Mouse (Mus musculus): Measurements from ENCODE around the gene Galnt2. TPM values are rescaled to one million over a fixed set of nuclear protein-coding genes. Genes with fewer than 3 reads are reported as not detected.

Gene Galnt2
- total RNA-seq, 2 experiments from 2014 or later = 32.5 to 35.6 TPM

- DNase-seq = no peak
- intact Hi-C loops (cut with DNase I) = no loop called here
Measured at GRCm38 (mm10) chr8:124265798-124266197, 34.6 kb downstream of the Galnt2 start.

DNA sequence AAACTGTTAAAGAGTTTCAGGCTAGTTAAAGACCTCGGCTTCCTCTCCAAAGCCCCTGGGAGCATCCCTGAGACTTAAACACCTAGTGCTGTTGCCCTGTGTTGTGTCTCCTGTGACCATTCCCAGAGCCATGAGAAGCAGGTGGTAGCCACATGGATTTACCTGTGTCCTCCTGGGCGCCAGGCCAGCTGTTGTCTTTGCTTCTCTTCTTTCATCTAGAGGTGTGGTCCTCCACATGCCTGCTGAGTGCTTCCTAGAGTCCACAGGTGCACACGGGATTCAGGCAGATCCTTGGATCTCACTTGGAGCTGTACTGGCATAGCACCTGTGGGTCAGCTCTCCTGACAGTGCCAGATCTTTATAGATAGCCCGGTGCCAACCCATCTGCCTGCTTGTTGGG is 36.0 kb downstream of the Galnt2 start:
- no peak for DNase-seq
- intact Hi-C loops (cut with DNase I) = no loop called here

DNA sequence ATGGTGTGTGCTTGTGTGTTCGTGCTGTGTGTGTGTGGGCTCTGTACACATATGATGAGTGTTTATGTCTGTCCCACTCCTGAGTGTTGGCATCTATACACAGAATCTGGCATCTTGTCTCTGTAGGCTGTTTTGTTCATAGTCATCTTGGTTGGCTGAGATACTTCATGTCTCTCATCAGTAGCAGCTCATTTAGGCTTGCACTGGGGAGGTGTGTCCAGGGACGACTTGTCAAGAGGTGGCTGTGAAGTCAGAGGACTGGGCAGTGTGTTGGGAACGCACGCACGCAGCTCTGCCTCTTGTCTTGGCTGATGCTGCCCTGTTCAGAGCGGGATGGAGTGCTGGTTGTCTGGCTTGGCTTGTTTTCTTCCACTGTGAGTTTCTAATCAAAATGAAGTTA is 39.3 kb downstream of the Galnt2 start:
- DNase-seq = no peak
- intact Hi-C loops (cut with DNase I) = no loop called here

- intact Hi-C loops (cut with DNase I) = no loop called here
Measured at GRCm38 (mm10) chr8:124270904-124271303, 39.7 kb downstream of the Galnt2 start.

DNA sequence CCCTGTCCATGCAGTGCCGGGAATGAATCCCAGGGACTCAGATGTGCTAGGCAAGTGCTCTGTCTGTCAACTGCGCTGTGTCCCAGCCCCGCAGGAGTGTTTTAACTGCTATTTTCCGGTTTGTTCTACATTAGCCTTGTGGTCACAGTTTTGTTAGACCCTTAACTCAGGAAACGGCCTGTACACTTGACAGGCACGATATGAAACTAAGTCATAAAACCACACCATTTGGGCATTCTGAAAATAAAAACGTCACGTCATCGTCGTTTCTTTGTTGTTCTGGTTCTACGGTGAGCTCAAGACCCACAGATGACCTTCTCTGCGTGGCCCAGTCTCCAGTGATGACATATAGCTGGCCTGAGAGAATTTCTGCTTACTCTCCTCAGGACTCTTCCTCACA is 40.3 kb downstream of the Galnt2 start:
- DNase-seq = no peak

More at GRCm38 (mm10) chr8:124270904-124271303, 39.7 kb downstream of the Galnt2 start:
- DNase-seq = no peak

GRCm38 (mm10) chr8:124272792-124273191 is 41.6 kb downstream of the Galnt2 start:
- DNase-seq = no peak
- intact Hi-C loops (cut with DNase I) = no loop called here

More for the DNA sequence above, 40.3 kb downstream of the Galnt2 start:
- intact Hi-C loops (cut with DNase I) = no loop called here

GRCm38 (mm10) chr8:124273606-124274218 is 42.5 kb downstream of the Galnt2 start:
- intact Hi-C loops (cut with DNase I) = no loop called here
- DNase-seq = no peak

DNA sequence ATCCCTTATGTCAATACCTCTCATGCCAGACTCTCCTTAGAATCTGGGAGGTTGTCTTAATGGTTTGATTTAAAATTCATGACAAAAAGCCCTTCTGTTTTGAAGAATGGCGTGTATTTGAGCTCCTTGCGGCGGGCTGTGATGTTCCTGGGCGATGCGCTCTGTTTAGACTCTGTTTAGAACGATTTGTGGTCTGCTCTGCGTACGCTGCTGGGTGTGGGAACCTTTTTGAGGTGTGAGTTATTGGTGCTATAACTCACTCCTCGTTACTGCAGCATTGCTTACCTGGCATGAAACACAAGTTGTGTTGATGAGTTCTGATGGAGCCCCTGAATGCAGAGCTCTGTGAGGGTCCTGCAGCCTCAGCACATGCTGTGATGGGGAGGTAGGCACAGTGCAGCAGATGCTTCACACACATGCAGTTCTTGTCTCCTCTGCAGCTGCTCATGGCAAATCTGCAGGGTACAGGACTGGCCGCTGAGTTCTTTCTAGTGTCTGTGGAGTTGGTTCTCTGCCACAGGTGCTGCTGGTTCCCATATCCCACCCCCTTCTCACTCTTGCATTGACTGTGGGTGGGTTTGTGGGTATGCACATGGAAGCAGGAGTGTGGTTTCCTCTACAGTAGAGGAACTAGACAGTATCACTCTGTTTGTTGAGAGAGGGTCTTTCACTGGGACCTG is 43.4 kb downstream of the Galnt2 start:
- intact Hi-C loops (cut with DNase I) = no loop called here
- no peak for DNase-seq

DNA sequence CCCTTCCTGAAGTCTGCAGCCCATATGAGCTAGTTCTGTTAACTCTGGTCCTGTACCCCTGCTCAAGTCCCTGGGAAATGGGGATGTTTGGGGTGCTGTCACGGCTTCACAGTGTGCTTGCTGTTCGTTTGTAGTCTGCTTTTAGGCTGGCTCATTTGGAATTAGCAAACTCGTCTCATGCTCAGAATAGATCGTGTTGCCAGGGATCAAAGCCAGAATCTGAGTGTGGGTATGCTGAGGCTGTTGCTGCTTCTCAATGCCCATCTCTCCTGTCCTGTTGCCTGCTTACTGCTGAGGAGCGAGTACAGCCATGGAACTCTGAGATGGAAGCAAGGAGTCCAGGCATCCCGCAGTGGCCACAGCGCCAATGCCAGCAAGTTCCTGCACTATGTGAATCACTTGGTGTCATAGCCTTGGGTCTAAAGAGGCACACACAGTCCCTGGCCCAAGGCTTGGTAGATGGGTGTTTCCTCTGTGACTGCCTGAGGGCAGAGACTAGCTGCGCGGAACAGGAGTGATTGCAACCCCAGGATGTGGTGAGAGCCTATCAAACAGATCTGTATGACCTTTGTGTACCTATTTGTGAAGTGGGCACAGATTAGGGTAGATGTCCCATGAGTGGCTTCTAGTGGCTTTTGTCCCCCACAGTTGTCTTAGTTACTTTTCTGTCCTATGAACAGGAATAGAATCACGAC is 44.3 kb downstream of the Galnt2 start:
- intact Hi-C loops (cut with DNase I) = no loop called here
- no peak for DNase-seq

- DNase-seq = peak; percentile 38 to 56
- intact Hi-C loops (cut with DNase I) = no loop called here
Measured at GRCm38 (mm10) chr8:124277951-124278910, 47.0 kb downstream of the Galnt2 start.

DNA sequence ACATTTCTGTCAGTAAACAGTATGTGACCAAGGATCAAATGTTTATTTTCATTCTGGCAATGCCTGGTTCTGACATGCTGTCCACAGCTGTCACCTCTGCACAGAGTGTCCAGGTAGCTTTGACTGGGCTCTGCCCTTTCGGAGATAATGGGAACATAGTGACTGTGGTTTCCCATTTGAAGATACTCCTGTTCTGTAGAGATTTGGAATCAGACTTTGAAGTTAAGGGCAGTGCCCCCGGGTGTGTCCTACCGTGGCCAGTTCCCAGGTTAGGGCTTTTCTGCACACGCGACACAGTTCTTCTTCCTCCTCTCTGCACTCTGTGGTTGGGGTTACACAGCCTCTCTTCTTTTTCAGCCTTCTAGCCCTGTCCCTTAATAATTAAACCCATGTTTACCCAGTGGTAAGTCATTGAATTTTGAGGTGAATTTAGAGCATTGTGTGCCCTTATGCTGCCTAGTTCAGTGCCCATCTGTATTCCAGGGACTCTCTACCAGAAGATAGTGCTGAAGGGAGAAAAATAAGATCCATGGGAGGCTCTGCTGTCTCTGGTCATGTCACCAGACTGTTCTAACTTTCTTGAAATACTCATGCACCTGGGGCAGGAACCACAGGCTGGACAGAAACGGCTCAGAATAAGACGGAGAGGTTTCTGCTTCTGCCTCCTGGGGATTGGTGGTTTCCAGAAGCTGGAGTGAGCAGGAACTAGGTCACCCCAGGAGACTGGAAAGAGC is 47.9 kb downstream of the Galnt2 start:
- intact Hi-C loops (cut with DNase I) = no loop called here

DNA sequence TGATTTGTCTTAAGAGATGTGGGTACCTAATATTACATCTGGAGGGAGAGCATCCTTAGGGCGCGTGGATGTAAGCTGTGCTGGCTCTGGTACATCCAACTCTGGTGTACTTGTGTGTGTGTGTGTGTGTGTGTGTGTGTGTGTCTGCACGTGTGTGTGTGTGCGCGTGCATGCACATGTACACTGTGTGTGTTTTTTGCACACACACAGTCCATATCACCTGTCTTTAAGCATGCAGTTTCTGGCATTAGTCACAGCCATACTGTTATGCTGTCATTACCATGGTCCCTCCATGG is 48.4 kb downstream of the Galnt2 start:
- DNase-seq = no peak
- intact Hi-C loops (cut with DNase I) = no loop called here

More for the DNA sequence above, 47.9 kb downstream of the Galnt2 start:
- no peak for DNase-seq

GRCm38 (mm10) chr8:124281700-124282541 is 50.7 kb downstream of the Galnt2 start:
- DNase-seq = no peak
- intact Hi-C loops (cut with DNase I) = no loop called here

- intact Hi-C loops (cut with DNase I) = no loop called here
- no peak for DNase-seq
Measured at GRCm38 (mm10) chr8:124282878-124283630, 51.9 kb downstream of the Galnt2 start.

DNA sequence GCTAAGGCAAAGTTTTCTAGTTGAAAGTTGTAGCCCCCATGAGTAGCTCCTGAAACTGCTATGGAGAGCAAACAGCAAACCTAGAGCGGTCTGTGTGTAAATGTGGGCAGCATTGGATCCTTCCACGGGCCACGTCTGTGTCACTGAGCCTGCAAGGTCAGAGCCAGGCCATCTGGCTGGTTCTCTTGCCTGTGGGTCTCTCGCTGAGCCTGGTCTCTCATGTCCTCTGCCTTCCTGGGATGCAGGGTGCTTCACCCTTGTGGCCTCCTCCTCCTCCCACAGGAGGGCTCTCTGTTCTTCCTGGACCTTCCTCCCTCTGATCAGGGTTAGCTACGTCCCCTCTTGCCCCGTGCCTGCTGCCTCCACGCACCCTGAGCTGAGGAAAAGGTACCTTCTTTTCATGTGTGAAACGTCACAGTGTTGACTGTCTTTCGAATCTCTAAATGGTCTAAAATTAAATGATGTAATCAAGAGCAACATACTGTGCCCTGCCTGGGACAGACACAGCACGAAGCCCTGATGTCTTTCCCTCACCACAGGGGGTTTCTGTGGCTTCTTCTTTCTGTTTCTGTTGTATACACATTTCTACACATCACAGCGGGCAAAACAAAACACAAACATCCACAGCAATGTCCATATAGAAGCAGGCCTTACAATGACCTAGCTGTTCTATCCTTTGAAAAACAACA is 52.6 kb downstream of the Galnt2 start:
- intact Hi-C loops (cut with DNase I) = no loop called here
- no peak for DNase-seq

DNA sequence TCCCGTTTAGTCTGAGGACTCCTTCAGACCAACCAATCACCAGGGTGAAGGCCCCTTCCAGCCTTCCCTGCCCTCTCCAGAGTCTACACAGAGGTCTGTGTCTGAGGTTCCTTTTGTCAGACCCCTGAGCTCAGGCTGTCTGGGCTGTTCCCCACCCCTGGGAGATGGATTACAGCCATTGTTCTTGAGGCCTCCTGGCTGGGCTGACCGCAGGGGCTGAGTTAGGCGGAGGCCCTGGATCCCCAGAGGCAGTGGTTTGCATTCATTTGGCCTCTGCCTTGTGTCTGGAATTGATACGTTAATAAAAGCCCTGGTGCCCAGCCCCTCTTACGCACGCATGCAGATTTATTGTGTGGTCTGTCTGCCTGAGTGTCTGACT is 53.1 kb downstream of the Galnt2 start:
- DNase-seq = no peak
- intact Hi-C loops (cut with DNase I) = no loop called here

DNA sequence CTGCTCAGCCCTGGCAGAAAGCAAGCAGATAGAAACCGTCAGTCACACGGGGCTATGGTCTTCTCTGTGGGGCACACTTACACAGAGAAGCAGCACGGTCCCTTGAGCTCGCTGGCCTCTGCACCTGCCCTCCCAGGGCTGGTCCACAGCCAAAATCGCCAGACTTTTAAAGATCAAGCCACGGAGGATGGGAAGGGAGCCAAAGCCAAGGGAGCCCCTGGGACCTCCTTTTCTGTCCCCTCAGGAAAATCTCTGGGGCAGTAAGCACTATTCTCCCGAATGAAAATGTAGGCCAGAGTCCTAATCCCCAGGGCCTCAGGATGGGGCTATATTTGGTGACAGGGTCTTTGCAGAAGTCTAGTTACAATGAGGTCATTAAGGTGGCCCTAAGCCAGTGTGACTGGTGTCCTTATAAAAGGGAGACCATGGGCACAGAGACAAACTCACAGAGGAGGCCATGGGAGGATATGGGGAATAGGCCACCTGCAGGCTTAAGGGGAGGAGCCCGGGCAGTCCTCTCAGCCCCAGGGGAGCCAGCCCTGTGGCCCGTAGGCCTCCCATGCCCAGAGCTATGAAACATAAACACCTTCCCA is 53.9 kb downstream of the Galnt2 start:
- intact Hi-C loops (cut with DNase I) = no loop called here
- DNase-seq = no peak

Data from gastrocnemius, postnatal 36 days (tissue).